Mouse (Mus musculus) forebrain, embryonic 15.5 days (tissue): ENCODE measurements around the gene Cmbl. TPM values are rescaled to one million over a fixed set of nuclear protein-coding genes. Genes with fewer than 3 reads are reported as not detected.
"Not testable (repeated sequence)": the region's sequence is repeated elsewhere in the genome, so short reads cannot be mapped to it uniquely, and the experiment has no call there.

ENCODE experiments used
- ATAC-seq: fragments of 200-750 bp; cut with Nextera tagmentation; replicated peaks from 2 replicates; pipeline ENCODE4 v1.8.0; 2017; ENCODE audit warnings: mild to moderate bottlenecking, moderate TSS enrichment, moderate library complexity
- H3K27ac ChIP-seq: fragments of 300-500 bp; sonication (generic); replicated peaks from 2 replicates; pipeline ENCODE4 v1.5.1; 2015; ENCODE audit warnings: mild to moderate bottlenecking, inconsistent platforms
- H3K27me3 ChIP-seq: fragments of 300-500 bp; sonication (generic); 2 replicates; pipeline ENCODE4 v1.6.1; 2015; ENCODE audit warnings: inconsistent platforms
- H3K36me3 ChIP-seq: fragments of 300-500 bp; sonication (generic); 2 replicates; pipeline ENCODE4 v1.6.1; 2015; ENCODE audit warnings: mild to moderate bottlenecking, inconsistent platforms
- H3K4me1 ChIP-seq: fragments of 300-500 bp; sonication (generic); 2 replicates; pipeline ENCODE4 v1.6.1; 2015; ENCODE audit warnings: inconsistent platforms
- H3K4me2 ChIP-seq: fragments of 300-500 bp; sonication (generic); replicated peaks from 2 replicates; pipeline ENCODE4 v1.6.1; 2015; ENCODE audit warnings: mild to moderate bottlenecking, inconsistent platforms
- H3K4me3 ChIP-seq: fragments of 300-500 bp; sonication (generic); 2 replicates; pipeline ENCODE4 v1.5.1; 2015; ENCODE audit warnings: mild to moderate bottlenecking, inconsistent platforms
- H3K9ac ChIP-seq: fragments of 300-500 bp; sonication (generic); replicated peaks from 2 replicates; pipeline ENCODE4 v1.6.1; 2015; ENCODE audit warnings: mild to moderate bottlenecking, inconsistent platforms
- H3K9me3 ChIP-seq: fragments of 300-500 bp; sonication (generic); 2 replicates; pipeline ENCODE4 v1.6.1; 2016; ENCODE audit warnings: inconsistent platforms
- WGBS: fragments of 180-500 bp; shearing (Covaris S2); methylation state at CpG from one replicate; pipeline ENCODE4 v1.1.7; 2015; ENCODE audit warnings: mixed read lengths; 5-methylcytosine and 5-hydroxymethylcytosine counted together
- polyA plus RNA-seq: library from polyadenylated mRNA; unstranded; fragments of >200 nt; fragmentation: Nextera tagmentation; extraction: Ambion mirVana; gene quantifications from 2 replicates; pipeline ENCODE4 v1.2.1, GENCODE M21; 2015

The Cmbl gene
- polyA plus RNA-seq, 1 experiment from 2014 or later = 5.0 TPM

GRCm38 (mm10) chr15:31570959-31571358 lies 5.8 kb downstream of the Cmbl start:
- ATAC-seq = no peak
- no peak overlapping the region for H3K4me2 ChIP-seq
- 91% methylated on average over 8 of the region's 8 CpGs for WGBS

GRCm38 (mm10) chr15:31571906-31572722 lies 6.9 kb downstream of the Cmbl start:
- H3K36me3 ChIP-seq = no peaks in the 10 kb centered on the region
- no peak overlapping the region for H3K9ac ChIP-seq
- 84% methylated on average over 16 of the region's 16 CpGs for whole genome bisulfite sequencing

More at GRCm38 (mm10) chr15:31570959-31571358, 5.8 kb downstream of the Cmbl start:
- no peak overlapping the region for H3K9ac ChIP-seq
- H3K36me3 ChIP-seq = no peaks in the 10 kb centered on the region
- no peaks in the 10 kb centered on the region for H3K9me3 ChIP-seq
- no peak overlapping the region for H3K27ac ChIP-seq
- H3K27me3 ChIP-seq = no peaks in the 10 kb centered on the region
- H3K4me1 ChIP-seq = no peaks in the 10 kb centered on the region
- H3K4me3 ChIP-seq = no peak overlapping the region

GRCm38 (mm10) chr15:31573287-31573686 lies 8.1 kb downstream of the Cmbl start:
- no peak for ATAC-seq
- Histone ChIP-seq H3K27ac (no peak overlapping the region), H3K9me3 (no peaks in the 10 kb centered on the region), H3K36me3 (no peaks in the 10 kb centered on the region), H3K4me2 (no peak overlapping the region), H3K27me3 (no peaks in the 10 kb centered on the region), H3K9ac (no peak overlapping the region), H3K4me3 (no peak overlapping the region), H3K4me1 (no peaks in the 10 kb centered on the region)
- 75% methylated on average over 4 of the region's 4 CpGs for WGBS

More at GRCm38 (mm10) chr15:31571906-31572722, 6.9 kb downstream of the Cmbl start:
- H3K4me2 ChIP-seq = no peak overlapping the region
- no peaks in the 10 kb centered on the region for H3K4me1 ChIP-seq
- no peak overlapping the region for H3K27ac ChIP-seq
- no peaks in the 10 kb centered on the region for H3K27me3 ChIP-seq
- H3K9me3 ChIP-seq = no peaks in the 10 kb centered on the region
- H3K4me3 ChIP-seq = no peak overlapping the region
- ATAC-seq = no peak

- no peaks in the 10 kb centered on the region for H3K36me3 ChIP-seq
- no peak for ATAC-seq
- no peak overlapping the region for H3K27ac ChIP-seq
- no peaks in the 10 kb centered on the region for H3K27me3 ChIP-seq
- no peak overlapping the region for H3K9ac ChIP-seq
- H3K4me1 ChIP-seq = no peaks in the 10 kb centered on the region
- no peak overlapping the region for H3K4me2 ChIP-seq
- H3K9me3 ChIP-seq = no peaks in the 10 kb centered on the region
- no peak overlapping the region for H3K4me3 ChIP-seq
Observed at GRCm38 (mm10) chr15:31573692-31574091, 8.5 kb downstream of the Cmbl start.

GRCm38 (mm10) chr15:31576076-31576475 lies 10.9 kb downstream of the Cmbl start:
- no peak for ATAC-seq
- Histone ChIP-seq H3K9ac (no peak overlapping the region), H3K4me2 (no peak overlapping the region), H3K9me3 (no peaks in the 10 kb centered on the region), H3K4me3 (no peak overlapping the region), H3K27me3 (no peaks in the 10 kb centered on the region), H3K4me1 (no peaks in the 10 kb centered on the region), H3K27ac (no peak overlapping the region), H3K36me3 (no peaks in the 10 kb centered on the region)
- WGBS = 84% methylated on average over 5 of the region's 5 CpGs

GRCm38 (mm10) chr15:31581086-31581485 lies 15.9 kb downstream of the Cmbl start:
- H3K27ac ChIP-seq, H3K9me3 ChIP-seq, H3K27me3 ChIP-seq, H3K36me3 ChIP-seq, ATAC-seq, H3K4me2 ChIP-seq, H3K9ac ChIP-seq, H3K4me1 ChIP-seq, H3K4me3 ChIP-seq: not testable (repeated sequence)
- WGBS = 94% methylated on average over 2 of the region's 2 CpGs

- no peaks in the 10 kb centered on the region for H3K36me3 ChIP-seq
- no peaks in the 10 kb centered on the region for H3K4me1 ChIP-seq
- H3K4me2 ChIP-seq = no peak overlapping the region
- no peak overlapping the region for H3K9ac ChIP-seq
- H3K4me3 ChIP-seq = no peak overlapping the region
- H3K27ac ChIP-seq = no peak overlapping the region
- no peaks in the 10 kb centered on the region for H3K9me3 ChIP-seq
- no peaks in the 10 kb centered on the region for H3K27me3 ChIP-seq
- no peak for ATAC-seq
- WGBS = 91% methylated on average over 13 of the region's 13 CpGs
Observed at GRCm38 (mm10) chr15:31583304-31584085, 18.3 kb downstream of the Cmbl start.

- Histone ChIP-seq H3K36me3 (peaks cover 14% of the 10 kb centered on the region), H3K9ac (no peak overlapping the region), H3K9me3 (no peaks in the 10 kb centered on the region), H3K27ac (no peak overlapping the region), H3K4me1 (no peaks in the 10 kb centered on the region), H3K4me3 (no peak overlapping the region), H3K27me3 (no peaks in the 10 kb centered on the region), H3K4me2 (no peak overlapping the region)
- no peak for ATAC-seq
- 90% methylated on average over 7 of the region's 7 CpGs for WGBS
Observed at GRCm38 (mm10) chr15:31585238-31585637, 20.0 kb downstream of the Cmbl start.

GRCm38 (mm10) chr15:31586088-31586487 lies 20.9 kb downstream of the Cmbl start:
- no peaks in the 10 kb centered on the region for H3K27me3 ChIP-seq
- H3K27ac ChIP-seq = no peak overlapping the region
- H3K4me2 ChIP-seq = no peak overlapping the region
- ATAC-seq = no peak
- H3K36me3 ChIP-seq = peaks cover 23% of the 10 kb centered on the region
- H3K9ac ChIP-seq = no peak overlapping the region
- 94% methylated on average over 5 of the region's 5 CpGs for WGBS
- H3K4me3 ChIP-seq = no peak overlapping the region
- H3K9me3 ChIP-seq = no peaks in the 10 kb centered on the region
- H3K4me1 ChIP-seq = no peaks in the 10 kb centered on the region

- Histone ChIP-seq H3K4me3 (no peak overlapping the region), H3K27me3 (no peaks in the 10 kb centered on the region), H3K27ac (no peak overlapping the region), H3K9me3 (no peaks in the 10 kb centered on the region), H3K36me3 (peaks cover 27% of the 10 kb centered on the region), H3K9ac (no peak overlapping the region), H3K4me2 (no peak overlapping the region), H3K4me1 (no peaks in the 10 kb centered on the region)
- ATAC-seq = peak; percentile 66
- WGBS = 6% methylated on average over 4 of the region's 4 CpGs
Observed at GRCm38 (mm10) chr15:31586519-31586918, 21.3 kb downstream of the Cmbl start.

- Histone ChIP-seq H3K4me1 (no peaks in the 10 kb centered on the region), H3K9me3 (no peaks in the 10 kb centered on the region), H3K27ac (no peak overlapping the region), H3K9ac (no peak overlapping the region), H3K36me3 (peaks cover 40% of the 10 kb centered on the region), H3K4me3 (no peak overlapping the region), H3K4me2 (no peak overlapping the region), H3K27me3 (no peaks in the 10 kb centered on the region)
- no peak for ATAC-seq
- 77% methylated on average over 2 of the region's 2 CpGs for WGBS
Observed at GRCm38 (mm10) chr15:31587789-31588188, 22.6 kb downstream of the Cmbl start.

- Histone ChIP-seq H3K4me2 (no peak overlapping the region), H3K4me3 (no peak overlapping the region), H3K27ac (no peak overlapping the region), H3K36me3 (peaks cover 53% of the 10 kb centered on the region), H3K27me3 (no peaks in the 10 kb centered on the region), H3K9ac (no peak overlapping the region), H3K4me1 (no peaks in the 10 kb centered on the region), H3K9me3 (no peaks in the 10 kb centered on the region)
- ATAC-seq = no peak
- 70% methylated on average over 8 of the region's 8 CpGs for WGBS
Observed at GRCm38 (mm10) chr15:31588989-31589640, 23.9 kb downstream of the Cmbl start.
